Mouse (Mus musculus): ENCODE measurements around the gene Hspb1.

The Hspb1 gene

DNA sequence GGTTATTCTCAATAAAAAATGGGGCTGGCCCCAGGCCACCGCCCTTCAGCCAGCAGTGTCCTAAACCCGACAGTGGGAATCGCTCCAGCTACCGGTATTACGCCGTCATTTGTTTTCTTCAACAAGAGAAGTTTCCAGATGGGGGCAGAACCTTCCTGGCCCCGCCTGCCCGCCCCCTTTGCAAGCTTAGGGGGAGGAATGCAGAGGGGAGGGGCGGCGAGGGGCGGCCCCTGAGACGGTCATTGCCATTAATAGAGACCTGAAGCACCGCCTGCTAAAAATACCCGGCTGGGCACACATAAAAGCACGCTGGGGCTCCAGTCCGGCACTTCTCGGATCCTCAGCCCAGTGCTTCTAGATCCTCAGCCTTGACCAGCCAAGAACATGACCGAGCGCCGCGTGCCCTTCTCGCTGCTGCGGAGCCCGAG lies at the start of gene Hspb1:
Gene Hspb1 (plus strand): TSS at position 245 of the 428 bp plus-strand sequence.
- peak; percentile 47 to 54 for DNase-seq

DNA sequence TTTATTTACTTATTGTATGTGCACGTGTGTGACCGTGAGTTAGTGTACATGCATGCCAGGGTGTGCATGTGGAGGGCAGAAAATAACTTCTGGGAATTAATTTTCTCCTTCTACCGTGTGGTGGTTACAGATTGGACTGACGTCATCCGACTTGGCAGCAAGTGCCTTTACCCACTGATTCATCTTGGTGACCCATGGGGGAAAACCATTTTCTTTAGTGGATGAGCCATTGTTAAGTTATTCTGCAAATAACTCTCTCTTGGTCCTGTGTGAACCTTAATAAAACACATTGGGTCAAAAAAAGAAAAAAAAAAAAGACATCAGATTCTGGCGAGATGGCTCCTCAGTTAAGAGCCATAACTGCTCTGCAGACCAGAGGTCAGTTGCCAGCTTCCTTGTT lies 46.1 kb upstream of the Hspb1 start:
- no peak for DNase-seq

DNA sequence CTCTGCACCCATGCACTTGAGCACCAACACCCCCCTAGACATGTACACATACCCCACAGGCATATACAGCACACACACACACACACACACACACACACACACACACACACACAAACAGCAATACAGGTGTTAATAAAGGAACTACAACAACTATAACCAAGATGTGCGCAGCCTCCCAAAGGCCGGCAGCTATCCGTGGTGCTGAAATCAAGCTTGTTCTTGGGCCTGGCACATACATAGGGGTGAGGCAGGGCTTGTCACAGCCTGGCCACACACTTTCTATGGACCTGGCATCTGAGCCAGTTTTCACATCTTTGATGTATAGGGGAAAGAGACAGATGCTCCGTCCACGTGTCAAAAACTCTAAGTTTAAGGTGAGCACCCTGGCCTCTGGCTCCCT lies 44.3 kb upstream of the Hspb1 start:
- no peak for DNase-seq

DNA sequence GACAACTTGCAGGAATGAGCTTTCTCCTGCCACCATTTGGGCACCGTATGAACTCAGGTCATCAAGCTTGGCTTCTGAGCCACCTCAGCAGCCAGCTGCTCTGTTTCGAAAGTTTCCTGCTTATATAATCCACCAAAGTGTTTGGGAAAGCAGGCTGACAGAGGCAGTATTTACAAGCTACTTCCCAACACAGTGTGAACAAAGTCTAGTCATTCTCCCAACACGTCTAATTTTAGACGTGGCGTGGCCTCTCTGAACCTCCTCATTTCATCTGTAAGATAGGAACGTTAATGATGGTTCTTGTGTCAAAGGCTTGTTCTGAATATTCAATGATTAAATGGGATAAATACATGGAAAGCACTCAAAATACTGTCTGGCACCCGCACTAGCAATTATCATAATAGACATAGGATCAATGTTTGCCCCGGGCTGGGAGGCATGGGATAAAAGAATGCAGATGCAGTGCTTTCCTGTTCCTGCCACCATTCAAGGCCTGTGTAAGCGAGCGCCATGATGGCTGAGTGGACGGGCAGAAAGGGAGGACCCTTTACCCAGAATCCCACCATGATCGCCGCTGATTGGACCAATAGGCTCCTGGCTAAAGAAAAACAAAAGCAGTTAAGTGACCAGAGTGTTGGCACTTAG lies 41.9 kb upstream of the Hspb1 start:
- no peak for DNase-seq

DNA sequence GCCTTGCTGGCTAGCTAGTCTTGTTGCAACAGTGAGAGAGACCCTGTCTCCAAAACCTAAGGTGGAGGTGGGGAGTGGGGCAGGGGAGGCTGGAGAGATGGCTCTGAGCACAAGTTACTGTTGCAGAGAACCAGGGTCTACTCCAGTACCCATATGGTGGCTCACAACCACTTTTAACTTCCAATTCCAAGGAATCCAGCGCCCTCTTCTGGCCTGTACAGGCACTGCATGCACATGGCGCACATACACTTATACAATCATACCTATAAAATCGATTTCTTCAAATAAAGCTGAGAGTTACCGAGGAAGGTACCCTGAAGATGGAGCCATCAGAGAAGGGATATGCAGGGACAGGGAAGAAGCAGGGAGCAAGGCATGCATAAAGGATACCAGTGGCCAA lies 40.3 kb upstream of the Hspb1 start:
- peak in 1 of 2 experiments; percentile 47 for DNase-seq

- DNase-seq: no peak
Measured at GRCm38 (mm10) chr5:135847881-135848280, 39.8 kb upstream of the Hspb1 start.

DNA sequence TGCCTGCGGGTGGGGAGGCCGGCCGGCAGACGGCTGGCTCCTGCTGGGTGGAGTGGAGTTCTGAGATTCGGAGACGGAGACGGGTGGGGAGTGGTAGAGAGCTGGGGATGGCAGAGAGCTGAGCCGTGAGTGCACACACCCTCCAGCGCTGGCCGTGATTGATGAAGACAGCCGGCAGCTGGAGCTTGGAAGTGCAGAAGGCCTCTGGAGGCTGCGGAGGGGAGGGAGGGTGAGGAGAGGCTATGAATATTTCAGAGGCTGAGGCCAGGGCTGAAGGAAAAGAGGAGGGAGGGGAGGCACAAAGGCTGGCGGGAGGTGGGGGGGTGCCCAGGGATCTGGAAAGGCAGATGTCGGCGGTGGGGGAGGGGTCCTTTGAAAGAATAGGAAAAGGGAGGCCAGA lies 36.7 kb upstream of the Hspb1 start:
- peak; percentile 82 for DNase-seq

DNA sequence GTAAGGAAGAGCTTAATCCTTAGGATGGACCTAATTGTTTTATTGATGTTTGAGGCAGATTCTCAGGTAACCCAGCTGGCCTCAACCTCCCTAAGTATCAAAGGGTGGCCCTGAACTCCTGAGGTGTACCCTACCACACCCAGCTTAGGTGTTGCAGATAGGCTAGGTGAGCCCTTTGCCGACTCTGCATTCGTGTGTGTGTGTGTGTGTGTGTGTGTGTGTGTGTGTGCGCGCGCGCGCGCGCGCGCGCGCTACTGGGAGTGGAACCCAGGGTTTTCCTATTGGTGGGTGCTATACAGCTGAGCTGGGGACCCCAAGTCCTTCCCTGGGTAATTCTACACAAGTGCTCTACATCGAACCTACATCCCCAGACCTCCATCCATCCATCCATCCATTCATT lies 36.2 kb upstream of the Hspb1 start:
- no peak for DNase-seq

DNA sequence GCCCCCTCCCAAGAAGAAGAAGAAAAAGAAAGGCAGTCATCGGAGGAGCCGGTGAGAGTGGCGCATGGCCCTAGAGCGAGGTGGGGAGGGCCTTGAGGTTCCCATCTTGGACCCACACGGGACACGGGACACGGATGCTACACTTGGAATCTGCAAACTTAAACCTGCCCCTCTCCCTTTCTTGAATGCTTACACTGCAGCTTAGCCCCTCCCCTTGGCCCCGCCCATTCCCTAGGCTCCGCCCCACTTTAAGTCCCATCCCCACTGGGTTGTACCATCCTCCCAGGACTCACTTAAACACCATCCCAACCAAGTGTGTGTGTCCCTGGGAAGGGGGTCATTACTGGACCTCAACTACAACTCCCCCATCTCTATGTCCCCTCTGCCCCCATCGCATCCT lies 35.3 kb upstream of the Hspb1 start:
- no peak for DNase-seq

DNA sequence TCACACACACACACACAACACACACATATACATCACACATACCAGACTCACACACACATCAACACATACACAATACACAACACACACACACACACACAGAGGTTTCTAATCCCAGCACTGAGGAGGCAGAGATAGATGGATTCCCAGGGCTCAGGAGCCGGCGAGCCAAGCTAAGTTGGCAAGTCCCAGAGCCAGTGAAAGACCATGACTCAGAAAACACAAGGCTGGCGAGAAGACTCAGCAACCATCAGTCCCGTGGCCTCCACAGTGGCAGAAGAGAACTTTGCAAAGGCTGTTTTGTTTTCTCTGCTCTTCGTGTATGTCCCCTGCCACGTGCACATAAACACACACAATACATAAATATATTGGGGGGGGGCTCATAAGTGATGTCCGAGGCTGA lies 34.0 kb upstream of the Hspb1 start:
- no peak for DNase-seq

DNA sequence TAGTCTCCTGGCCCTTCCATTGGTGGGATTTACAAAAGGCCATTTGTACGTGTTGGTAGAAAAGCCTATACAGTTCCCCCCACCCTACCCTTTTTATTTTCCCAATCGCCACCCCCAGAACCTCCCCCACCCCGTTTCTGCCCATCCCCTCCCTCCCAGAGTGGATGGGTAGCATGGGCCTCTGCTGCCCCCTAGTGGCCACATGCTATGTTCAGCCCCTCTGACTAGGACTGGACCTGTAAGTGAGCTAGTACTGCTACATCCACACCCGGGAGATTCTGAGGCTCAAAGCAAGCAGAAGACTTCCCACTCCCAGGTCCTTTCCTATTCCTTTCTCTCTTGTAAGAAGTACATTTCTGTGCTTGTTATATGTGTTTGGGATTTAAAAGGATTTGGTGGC lies 32.6 kb upstream of the Hspb1 start:
- peak; percentile 93 to 95 for DNase-seq

DNA sequence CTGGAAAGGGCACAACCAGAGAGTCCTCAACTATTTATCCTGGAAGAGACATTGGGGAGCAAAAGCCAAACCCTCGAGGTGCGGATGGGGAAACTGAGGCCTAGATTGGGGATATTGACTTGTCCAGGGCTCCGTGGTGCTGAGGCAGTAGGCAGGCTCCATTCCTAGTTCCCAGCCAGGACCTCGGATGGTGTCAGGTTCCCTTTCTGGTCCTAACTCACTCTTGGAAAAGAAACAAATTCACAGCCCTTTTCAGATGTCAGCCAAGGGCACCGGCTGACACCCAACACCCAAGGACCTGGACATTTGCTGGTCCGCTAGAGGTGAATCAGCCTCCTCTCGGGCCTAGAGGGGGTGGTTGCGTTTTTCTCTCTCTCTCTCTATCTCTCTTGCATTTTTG lies 21.1 kb upstream of the Hspb1 start:
- no peak for DNase-seq

- DNase-seq: peak in 1 of 2 experiments; percentile 61
Measured at GRCm38 (mm10) chr5:135867637-135868593, 19.8 kb upstream of the Hspb1 start.

GRCm38 (mm10) chr5:135868653-135869052 lies 19.1 kb upstream of the Hspb1 start:
- DNase-seq: no peak

GRCm38 (mm10) chr5:135869661-135870423 lies 17.9 kb upstream of the Hspb1 start:
- no peak for DNase-seq

GRCm38 (mm10) chr5:135870505-135870904 lies 17.2 kb upstream of the Hspb1 start:
- DNase-seq: no peak

DNA sequence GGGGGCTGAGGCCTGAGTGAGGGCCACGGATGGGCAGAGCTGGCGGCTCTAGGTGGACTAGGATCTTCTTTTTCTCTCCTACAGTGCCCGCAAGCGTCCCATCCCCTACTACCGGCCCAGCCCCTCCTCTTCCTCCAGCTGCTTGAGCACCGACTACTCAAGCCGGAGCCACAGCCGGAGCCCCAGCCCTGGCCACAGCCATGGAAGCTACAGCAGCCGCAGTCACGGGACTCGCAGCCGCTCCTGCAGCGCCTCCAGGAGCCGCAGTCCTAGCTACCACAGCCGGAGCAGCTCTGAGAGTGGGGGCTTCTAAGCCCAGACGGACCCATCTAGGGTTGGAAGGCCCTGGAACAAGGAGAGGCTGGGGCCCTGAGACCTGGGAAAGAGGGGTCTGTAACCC lies 14.7 kb upstream of the Hspb1 start:
- no peak for DNase-seq

- DNase-seq: no peak
Measured at GRCm38 (mm10) chr5:135873753-135874152, 14.0 kb upstream of the Hspb1 start.

DNA sequence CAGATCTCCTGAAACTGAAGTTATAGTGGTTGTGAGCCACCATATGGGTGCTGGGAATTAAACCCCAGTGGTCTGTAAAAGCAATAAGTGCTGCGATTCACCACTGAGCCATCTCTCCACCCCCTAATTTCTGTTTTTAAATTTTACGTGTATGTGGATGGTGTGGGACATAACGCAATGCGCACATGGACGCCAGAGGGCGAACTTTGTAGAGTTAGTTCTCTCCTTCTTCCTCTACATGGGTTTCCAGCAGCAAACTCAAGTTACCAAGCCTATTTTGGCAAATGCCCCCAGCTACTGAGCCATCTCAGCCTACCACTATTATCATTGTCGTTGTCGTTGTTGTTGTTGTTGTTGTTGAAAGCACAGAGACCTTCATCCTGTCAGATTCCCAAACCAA lies 10.5 kb upstream of the Hspb1 start:
- peak; percentile 83 for DNase-seq

DNA sequence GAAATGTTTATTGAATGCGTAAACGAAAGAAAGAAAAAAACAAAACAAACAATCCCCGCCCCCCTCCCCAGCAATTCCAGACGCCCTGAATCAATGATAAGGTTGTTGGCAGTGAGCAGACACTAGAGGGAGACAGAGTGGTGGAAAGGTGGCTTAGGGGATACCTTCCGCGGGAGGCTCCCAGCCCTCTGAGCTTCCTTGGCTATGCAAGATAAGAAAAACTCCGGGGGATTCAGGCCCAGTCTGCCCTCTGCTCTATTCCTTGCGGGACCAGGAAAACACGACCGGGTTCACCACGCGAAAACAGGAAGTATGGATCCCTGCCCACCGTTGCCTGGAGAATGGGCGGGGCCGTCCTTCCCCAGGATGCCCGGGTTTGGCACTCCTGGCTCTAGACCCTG lies 9.9 kb upstream of the Hspb1 start:
- DNase-seq: peak; percentile 82 to 88

- DNase-seq: peak; percentile 75 to 78
Measured at GRCm38 (mm10) chr5:135879449-135880158, 8.1 kb upstream of the Hspb1 start.

GRCm38 (mm10) chr5:135884641-135885040 lies 3.1 kb upstream of the Hspb1 start:
- DNase-seq: no peak
